Mouse (Mus musculus) hindbrain, embryonic 14.5 days (tissue): ENCODE results near the gene Dek. TPM values are rescaled to one million over a fixed set of nuclear protein-coding genes. Genes with fewer than 3 reads are reported as not detected.

Source experiments
- ATAC-seq: fragments of 200-750 bp; cut with Nextera tagmentation; 2 replicates; pipeline ENCODE4 v1.8.0; 2017; ENCODE audit warnings: moderate number of reproducible peaks, mild to moderate bottlenecking, moderate TSS enrichment, moderate library complexity; ENCODE audit not compliant: low FRiP score
- DNase-seq: peaks from one replicate; pipeline ENCODE4 v3.0.0-alpha.2; 2015; ENCODE audit warnings: low spot score
- H3K27ac ChIP-seq: fragments of 300-500 bp; sonication (generic); 2 replicates; pipeline ENCODE4 v1.5.1; 2014; ENCODE audit warnings: mild to moderate bottlenecking, moderate library complexity
- H3K27me3 ChIP-seq: fragments of 300-500 bp; sonication (generic); 2 replicates; pipeline ENCODE4 v1.6.1; 2014; ENCODE audit warnings: mild to moderate bottlenecking, low read length, mixed read lengths; ENCODE audit not compliant: control insufficient read depth, insufficient read depth
- H3K36me3 ChIP-seq: fragments of 300-500 bp; sonication (generic); replicated peaks from 2 replicates; pipeline ENCODE4 v1.6.1; 2014; ENCODE audit not compliant: control insufficient read depth, insufficient read depth
- H3K4me1 ChIP-seq: fragments of 300-500 bp; sonication (generic); replicated peaks from 2 replicates; pipeline ENCODE4 v1.6.1; 2014; ENCODE audit warnings: antibody characterized with exemption, low read length, mixed read lengths; ENCODE audit not compliant: control insufficient read depth, insufficient read depth
- H3K4me2 ChIP-seq: fragments of 300-500 bp; sonication (generic); replicated peaks from 2 replicates; pipeline ENCODE4 v1.6.1; 2014; ENCODE audit warnings: mild to moderate bottlenecking, moderate library complexity
- H3K4me3 ChIP-seq: fragments of 300-500 bp; sonication (generic); replicated peaks from 2 replicates; pipeline ENCODE4 v1.5.1; 2014; ENCODE audit warnings: mild to moderate bottlenecking, low read length
- H3K9ac ChIP-seq: fragments of 300-500 bp; sonication (generic); 2 replicates; pipeline ENCODE4 v1.6.1; 2014
- H3K9me3 ChIP-seq: fragments of 300-500 bp; sonication (generic); 2 replicates; pipeline ENCODE4 v1.6.1; 2016; ENCODE audit warnings: low read length; ENCODE audit not compliant: control insufficient read depth
- WGBS: fragments of 180-500 bp; shearing (Covaris S2); extraction: QIAGEN DNeasy Blood & Tissue Kit; methylation state at CpG from one replicate; pipeline ENCODE4 v1.1.7; 2014; 5-methylcytosine and 5-hydroxymethylcytosine counted together
- polyA plus RNA-seq: library from polyadenylated mRNA; unstranded; fragments of >200 nt; fragmentation: Nextera tagmentation; extraction: Ambion mirVana; gene quantifications from 2 replicates; pipeline ENCODE4 v1.2.1, GENCODE M21; 2014

Dek gene
- polyA plus RNA-seq, 1 experiment from 2014 or later = 98.4 TPM

DNA sequence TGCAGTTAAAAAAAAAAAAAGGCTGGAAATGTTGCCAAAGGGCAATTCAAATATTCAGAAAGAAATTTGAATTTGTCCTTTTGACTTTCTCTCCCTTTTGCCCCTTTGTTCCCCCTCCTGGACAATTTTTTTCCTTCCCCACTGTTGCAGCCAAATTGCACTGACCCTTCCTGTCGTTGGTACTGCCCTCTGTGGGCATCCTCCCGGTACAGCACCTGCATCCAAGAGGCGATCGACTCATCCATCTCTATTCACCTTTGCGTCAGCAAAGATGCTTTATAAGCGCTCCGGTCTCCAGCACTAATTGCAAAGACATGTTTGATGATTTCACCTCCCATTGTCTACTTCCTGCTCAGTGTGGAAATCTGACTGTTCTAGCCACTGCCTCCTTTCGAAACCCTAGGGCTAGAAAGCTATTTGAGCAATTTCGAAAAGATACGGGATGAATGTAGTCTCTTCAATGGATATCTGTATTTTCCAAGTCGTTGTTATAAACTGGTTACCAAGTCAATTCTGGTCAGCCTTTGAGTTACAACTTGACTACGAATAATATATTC is 15.4 kb upstream of the Dek start:
- Histone ChIP-seq H3K4me2 (peak overlapping the region; percentile 96), H3K27ac (no peak overlapping the region), H3K9me3 (no peaks in the 10 kb centered on the region), H3K4me1 (peaks cover 14% of the 10 kb centered on the region), H3K36me3 (no peaks in the 10 kb centered on the region), H3K9ac (no peak overlapping the region), H3K27me3 (peaks cover 22% of the 10 kb centered on the region), H3K4me3 (peak overlapping the region; percentile 61)
- WGBS = 37% methylated on average over 12 of the region's 12 CpGs
- DNase-seq (no peak), ATAC-seq (no peak)

DNA sequence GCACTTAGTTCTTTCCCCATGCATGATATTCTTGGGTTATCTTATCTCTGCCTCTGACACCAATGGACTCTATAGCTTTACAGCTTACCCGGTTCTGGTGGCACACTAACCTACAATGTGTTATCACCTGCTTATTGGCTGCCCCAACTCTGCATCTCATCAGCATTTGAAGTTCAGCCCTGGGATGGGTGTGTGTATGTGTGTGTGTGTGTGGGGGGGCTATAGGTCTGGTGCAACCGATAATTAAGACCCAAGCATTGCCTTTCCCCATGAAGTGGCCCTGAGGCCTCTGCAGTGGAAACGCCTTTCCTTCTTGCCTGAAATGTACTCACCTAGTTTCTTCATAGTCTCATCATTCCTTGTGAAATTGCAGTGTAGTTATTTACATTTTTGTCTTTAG is 10.0 kb upstream of the Dek start:
- DNase-seq (no peak), ATAC-seq (no peak)
- H3K9me3 ChIP-seq = no peaks in the 10 kb centered on the region
- no peaks in the 10 kb centered on the region for H3K4me1 ChIP-seq
- H3K4me3 ChIP-seq = no peak overlapping the region
- H3K4me2 ChIP-seq = no peak overlapping the region
- no peak overlapping the region for H3K9ac ChIP-seq
- H3K36me3 ChIP-seq = no peaks in the 10 kb centered on the region
- H3K27me3 ChIP-seq = peaks cover 3% of the 10 kb centered on the region
- no peak overlapping the region for H3K27ac ChIP-seq
- WGBS = 91% methylated on average over 3 of the region's 3 CpGs

DNA sequence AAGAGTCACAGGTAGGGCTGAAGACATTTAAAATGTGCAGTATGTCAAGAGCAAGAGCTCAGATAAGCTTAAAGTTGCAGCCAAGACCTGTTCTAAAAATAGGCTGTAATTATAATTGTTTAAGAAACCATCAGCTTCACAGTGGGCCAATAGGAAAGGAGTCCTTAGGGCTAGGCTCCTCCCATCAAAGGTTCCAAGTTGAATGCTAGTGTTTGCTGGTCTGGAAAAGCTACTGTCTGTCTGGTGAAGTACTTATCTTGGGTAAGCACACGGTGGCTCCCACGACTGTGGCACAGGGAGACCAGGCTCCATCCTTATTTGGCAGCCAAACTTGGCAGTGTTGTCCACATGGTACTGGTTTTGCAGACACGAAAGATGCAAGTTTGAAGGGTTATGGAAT is 6.9 kb upstream of the Dek start:
- H3K27me3 ChIP-seq = no peaks in the 10 kb centered on the region
- no peak overlapping the region for H3K4me3 ChIP-seq
- H3K9ac ChIP-seq = no peak overlapping the region
- H3K4me1 ChIP-seq = no peaks in the 10 kb centered on the region
- ATAC-seq (no peak), DNase-seq (no peak)
- no peak overlapping the region for H3K27ac ChIP-seq
- no peak overlapping the region for H3K4me2 ChIP-seq
- WGBS = 77% methylated on average over 3 of the region's 3 CpGs
- H3K9me3 ChIP-seq = no peaks in the 10 kb centered on the region
- H3K36me3 ChIP-seq = no peaks in the 10 kb centered on the region

GRCm38 (mm10) chr13:47112056-47112455 is 6.1 kb upstream of the Dek start:
- Histone ChIP-seq H3K27me3 (no peaks in the 10 kb centered on the region), H3K4me1 (0 out of 2 replicates have a peak, but pooled peaks cover under 1% of the 10 kb centered on the region), H3K36me3 (no peaks in the 10 kb centered on the region), H3K9ac (no peak overlapping the region), H3K4me3 (no peak overlapping the region), H3K9me3 (no peaks in the 10 kb centered on the region), H3K4me2 (no peak overlapping the region), H3K27ac (no peak overlapping the region)
- no peak for ATAC-seq
- 98% methylated on average over 3 of the region's 3 CpGs for WGBS
- DNase-seq = no peak

GRCm38 (mm10) chr13:47111185-47111584 is 5.2 kb upstream of the Dek start:
- 85% methylated on average over 3 of the region's 3 CpGs for WGBS
- ATAC-seq = no peak

GRCm38 (mm10) chr13:47109239-47109638 is 3.2 kb upstream of the Dek start:
- H3K9ac ChIP-seq = no peak overlapping the region
- no peaks in the 10 kb centered on the region for H3K9me3 ChIP-seq
- H3K36me3 ChIP-seq = no peaks in the 10 kb centered on the region
- H3K27ac ChIP-seq = no peak overlapping the region
- H3K4me2 ChIP-seq = no peak overlapping the region
- DNase-seq (no peak), ATAC-seq (no peak)
- 90% methylated on average over 2 of the region's 2 CpGs for WGBS
- H3K4me3 ChIP-seq = no peak overlapping the region
- H3K27me3 ChIP-seq = no peaks in the 10 kb centered on the region
- H3K4me1 ChIP-seq = peaks cover 13% of the 10 kb centered on the region

More at GRCm38 (mm10) chr13:47111185-47111584, 5.2 kb upstream of the Dek start:
- 0 out of 2 replicates have a peak, but pooled peaks cover 5% of the 10 kb centered on the region for H3K4me1 ChIP-seq
- H3K4me3 ChIP-seq = no peak overlapping the region
- no peaks in the 10 kb centered on the region for H3K9me3 ChIP-seq
- H3K27me3 ChIP-seq = no peaks in the 10 kb centered on the region
- no peak overlapping the region for H3K9ac ChIP-seq
- H3K4me2 ChIP-seq = no peak overlapping the region
- H3K27ac ChIP-seq = no peak overlapping the region
- DNase-seq = no peak
- no peaks in the 10 kb centered on the region for H3K36me3 ChIP-seq

- no peak for DNase-seq
- under 1% methylated on average over 20 of the region's 20 CpGs for WGBS
Observed at GRCm38 (mm10) chr13:47106580-47106888, 533 bp upstream of the Dek start.

DNA sequence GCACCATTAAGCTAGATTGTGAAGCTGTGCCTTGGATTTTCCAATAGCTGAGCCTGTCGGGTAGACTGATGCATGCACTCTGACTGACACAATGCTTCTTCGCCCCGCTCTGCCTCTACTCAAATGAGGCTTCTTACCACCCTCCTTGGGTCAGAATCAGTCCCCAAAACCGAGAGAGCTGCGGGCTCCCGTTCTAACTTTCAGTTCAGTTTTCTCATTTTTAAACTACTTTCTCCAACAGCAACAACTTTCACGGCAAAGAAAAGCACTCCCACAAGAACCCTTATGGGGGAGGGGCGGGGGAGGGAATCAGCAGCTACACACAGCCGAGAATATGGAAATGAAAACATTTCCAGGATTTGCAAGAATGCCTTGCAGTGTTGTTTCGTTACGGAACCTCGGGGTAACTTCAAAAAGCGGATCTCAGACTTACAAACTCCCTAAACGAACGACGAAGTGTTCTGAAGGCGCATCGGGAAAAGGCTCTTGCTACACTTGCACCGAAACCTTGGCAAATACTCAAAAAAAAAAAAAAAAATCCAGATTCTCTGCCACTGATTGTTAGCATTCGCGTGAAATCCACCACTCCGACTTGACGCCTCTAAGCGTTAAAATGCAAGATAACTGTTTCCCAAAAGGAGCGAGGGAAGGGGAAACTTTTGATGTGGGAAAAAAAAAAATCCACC is 1.0 kb downstream of the Dek start:
- peak; percentile 61 for DNase-seq
- Histone ChIP-seq H3K4me2 (peak overlapping the region; percentile 82), H3K9me3 (no peaks in the 10 kb centered on the region), H3K9ac (peak overlapping the region; percentile 92), H3K27ac (peak overlapping the region; percentile 98), H3K27me3 (no peaks in the 10 kb centered on the region), H3K36me3 (peaks cover 12% of the 10 kb centered on the region), H3K4me1 (peaks cover 21% of the 10 kb centered on the region), H3K4me3 (peak overlapping the region; percentile 99)
- no peak for ATAC-seq
- under 1% methylated on average over 25 of the region's 25 CpGs for WGBS

More at GRCm38 (mm10) chr13:47106580-47106888, 533 bp upstream of the Dek start:
- no peaks in the 10 kb centered on the region for H3K27me3 ChIP-seq
- H3K4me1 ChIP-seq = peaks cover 21% of the 10 kb centered on the region
- H3K9me3 ChIP-seq = no peaks in the 10 kb centered on the region
- peak overlapping the region; percentile 82 for H3K4me2 ChIP-seq
- peak overlapping the region; percentile 99 for H3K4me3 ChIP-seq
- peak; percentile 29 for ATAC-seq
- H3K36me3 ChIP-seq = peaks cover under 1% of the 10 kb centered on the region; the same call in 1 of the 2 replicates
- peak overlapping the region; percentile 92 for H3K9ac ChIP-seq
- H3K27ac ChIP-seq = peak overlapping the region; percentile 98

DNA sequence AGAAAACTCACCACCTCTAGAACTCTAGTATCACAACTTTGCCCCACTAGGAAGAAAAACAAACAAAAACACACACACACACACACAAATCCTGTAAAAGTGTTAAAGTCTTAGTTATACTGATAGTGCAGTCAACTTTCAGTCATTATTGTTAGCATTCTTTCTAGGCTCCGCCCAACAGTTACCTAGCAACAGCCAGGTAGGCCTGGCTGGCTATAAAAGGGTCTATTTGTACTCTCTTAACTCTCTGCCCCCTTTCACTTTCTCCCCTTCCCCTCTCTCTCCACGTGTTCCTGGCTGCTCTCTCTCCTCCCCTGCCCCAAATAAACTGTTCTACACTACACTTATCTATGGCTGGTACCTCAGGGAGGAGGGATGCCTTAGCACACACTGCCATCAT is 1.9 kb downstream of the Dek start:
- peaks cover 21% of the 10 kb centered on the region for H3K4me1 ChIP-seq
- ATAC-seq (no peak), DNase-seq (no peak)
- no peak overlapping the region for H3K9ac ChIP-seq
- no peaks in the 10 kb centered on the region for H3K9me3 ChIP-seq
- H3K27ac ChIP-seq = no peak overlapping the region
- H3K36me3 ChIP-seq = peaks cover 19% of the 10 kb centered on the region
- H3K27me3 ChIP-seq = no peaks in the 10 kb centered on the region
- 23% methylated on average over 2 of the region's 2 CpGs for WGBS
- peak overlapping the region; percentile 99 for H3K4me3 ChIP-seq
- H3K4me2 ChIP-seq = peak overlapping the region; percentile 82
